Mouse (Mus musculus) embryonic fibroblast, embryonic 13.5 days (primary cell): Measurements from ENCODE around the gene Cyp2s1.

ENCODE experiments used
- CTCF ChIP-seq: IDR thresholded peaks from 2 replicates; pipeline ENCODE4 v1.5.1; 2011; ENCODE audit warnings: mild to moderate bottlenecking, control low read depth, low read length, moderate library complexity, borderline replicate concordance; ENCODE audit not compliant: insufficient read depth
- POLR2A ChIP-seq: IDR thresholded peaks from 2 replicates; pipeline ENCODE4 v1.6.1; 2011; ENCODE audit warnings: low read depth, mild to moderate bottlenecking, control low read depth, low read length, moderate library complexity

DNA sequence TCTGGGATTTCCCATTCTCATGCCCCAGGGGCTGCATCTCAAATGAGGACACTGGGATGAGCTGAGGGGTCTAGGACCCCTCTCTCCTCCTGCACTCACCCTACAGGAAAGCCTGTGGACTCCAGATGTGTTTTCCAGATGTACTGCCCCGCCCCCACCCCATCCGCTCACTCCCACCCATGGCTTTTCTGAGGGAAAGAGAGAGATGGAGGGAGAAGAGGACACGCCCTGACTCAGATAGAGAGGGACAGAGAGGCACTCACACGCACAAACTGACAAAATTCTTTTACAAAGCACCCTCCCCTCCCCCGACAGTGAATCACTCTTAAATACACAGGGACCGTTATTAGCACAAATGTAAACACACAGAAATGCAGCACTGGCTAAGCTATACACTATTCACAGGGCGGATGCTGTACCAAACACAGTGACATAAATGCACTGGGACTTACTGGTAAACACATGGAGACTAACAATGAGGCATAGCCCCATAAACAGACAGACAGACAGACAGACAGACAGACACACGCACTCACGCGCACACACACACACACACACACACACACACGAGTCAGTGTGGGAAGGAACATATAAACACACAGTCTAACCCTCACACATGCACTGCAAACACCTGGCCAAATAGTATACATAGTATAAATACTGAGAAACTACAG lies 34.6 kb downstream of the Cyp2s1 start:
- TF ChIP-seq CTCF = no peak
- 0 out of 2 replicates have a peak, but pooled peaks have one; percentile 14 for TF ChIP-seq POLR2A
